Comparison of ENCODE assay signal across 8 mouse cellular contexts in genomic region chr11:53430300-53430669, GRCm38 (mm10). TPM values are rescaled to one million over a fixed set of nuclear protein-coding genes. Genes with fewer than 3 reads are reported as not detected.
A peak's percentile ranks its signal among the peaks of the same experiment; 100 is the strongest.
DNase-seq lines count a peak whose midpoint lies in the region; ATAC-seq and TF ChIP-seq lines count a peak whose summit lies in the region.

No protein-coding gene starts in this region.

- H3K4me2 ChIP-seq in heart, postnatal 0 days (ENCODE audit: low read depth, low read length) = peak overlapping the region; percentile 84
- H3K4me2 ChIP-seq in forebrain, embryonic 11.5 days (ENCODE audit: low read depth, low read length, severe bottlenecking) = peak overlapping the region; percentile 85
- H3K4me2 ChIP-seq in liver, embryonic 13.5 days = peak overlapping the region; percentile 85
- peak overlapping the region; percentile 66 for H3K4me2 ChIP-seq in stomach, embryonic 16.5 days (ENCODE audit: low read depth, low read length)

- no peak for TF ChIP-seq EP300 in heart, postnatal 0 days (IDR thresholded peaks at IDR 0.05; ENCODE audit: low read depth)
- no peak for TF ChIP-seq EP300 in MEL (IDR thresholded peaks at IDR 0.05; ENCODE audit: low read depth in 1 of 2, low read length in 2 of 2)

- H3K27me3 ChIP-seq in heart, postnatal 0 days (ENCODE audit: control insufficient read depth, insufficient read depth, low read length) = no peaks in the 10 kb centered on the region
- H3K27me3 ChIP-seq in MEL (ENCODE audit: control insufficient read depth in 1 of 2, insufficient read depth in 2 of 2, low read length in 2 of 2) = no peaks in the 10 kb centered on the region
- no peaks in the 10 kb centered on the region for H3K27me3 ChIP-seq in forebrain, embryonic 11.5 days (ENCODE audit: control insufficient read depth, insufficient read depth, low read length)
- H3K27me3 ChIP-seq in liver, embryonic 13.5 days = no peaks in the 10 kb centered on the region
- no peaks in the 10 kb centered on the region for H3K27me3 ChIP-seq in stomach, embryonic 16.5 days (ENCODE audit: control insufficient read depth, insufficient read depth, low read length)

- H3K36me3 ChIP-seq in heart, postnatal 0 days (replicated peaks; ENCODE audit: control insufficient read depth, insufficient read depth, low read length) = peaks cover 7% of the 10 kb centered on the region
- peaks cover 7 to 30% of the 10 kb centered on the region in 2 experiments for H3K36me3 ChIP-seq in MEL (ENCODE audit: control insufficient read depth in 1 of 2, insufficient read depth in 2 of 2, low read length in 2 of 2)
- H3K36me3 ChIP-seq in forebrain, embryonic 11.5 days (ENCODE audit: control insufficient read depth, insufficient read depth, low read length) = no peaks in the 10 kb centered on the region; the same call in 1 of the 2 replicates
- H3K36me3 ChIP-seq in liver, embryonic 13.5 days = peaks cover 20% of the 10 kb centered on the region
- H3K36me3 ChIP-seq in stomach, embryonic 16.5 days (ENCODE audit: control insufficient read depth, insufficient read depth, low read length) = 0 out of 2 replicates have a peak, but pooled peaks cover 9% of the 10 kb centered on the region

- peak overlapping the region; percentile 88 for H3K9ac ChIP-seq in heart, postnatal 0 days (replicated peaks; ENCODE audit: low read depth, low read length)
- H3K9ac ChIP-seq in MEL (ENCODE audit: control insufficient read depth, low read depth, low read length, poor library complexity, severe bottlenecking) = peak overlapping the region; percentile 95
- H3K9ac ChIP-seq in forebrain, embryonic 11.5 days (ENCODE audit: low read length) = peak overlapping the region; percentile 86
- peak overlapping the region; percentile 89 for H3K9ac ChIP-seq in liver, embryonic 13.5 days
- peak overlapping the region; percentile 91 for H3K9ac ChIP-seq in stomach, embryonic 16.5 days (ENCODE audit: low read length)

- peak; percentile 16 for ATAC-seq in heart, postnatal 0 days (ENCODE audit: insufficient read depth, low read depth)
- ATAC-seq in forebrain, embryonic 11.5 days (replicated peaks; ENCODE audit: low FRiP score) = no peak
- peak; percentile 34 for ATAC-seq in liver, embryonic 13.5 days (ENCODE audit: low read depth)
- peak; percentile 8; the same call in 1 of the 2 replicates for ATAC-seq in stomach, embryonic 16.5 days (ENCODE audit: insufficient read depth, low FRiP score)

- no peak for TF ChIP-seq RAD21 in MEL (IDR thresholded peaks at IDR 0.05; ENCODE audit: low read depth, low read length)

- intact Hi-C loops in heart, postnatal 14 days (cut with DNase I) = no loop called here

- under 1% methylated on average over 34 of the region's 34 CpGs for WGBS in heart, postnatal 0 days
- WGBS in forebrain, embryonic 11.5 days = under 1% methylated on average over 34 of the region's 34 CpGs
- under 1% methylated on average over 34 of the region's 34 CpGs for WGBS in liver, embryonic 13.5 days (ENCODE audit: insufficient replicate concordance)
- WGBS in stomach, embryonic 16.5 days = under 1% methylated on average over 34 of the region's 34 CpGs

- TF ChIP-seq POLR2A in MEL (IDR thresholded peaks at IDR 0.05; ENCODE audit: control insufficient read depth in 1 of 2, insufficient read depth in 1 of 2, low read depth in 1 of 2, low read length in 2 of 2, poor library complexity in 1 of 2) = no peak

- TF ChIP-seq CTCF in heart, postnatal 0 days (IDR thresholded peaks at IDR 0.05; ENCODE audit: low read depth) = no peak
- no peak for TF ChIP-seq CTCF in MEL (IDR thresholded peaks at IDR 0.05 in 2 of 3, conservative IDR thresholded peaks at IDR 0.05 in 1 of 3; ENCODE audit: control insufficient read depth in 1 of 3, insufficient read depth in 1 of 3, low read depth in 2 of 3, low read length in 3 of 3, poor library complexity in 1 of 3, severe bottlenecking in 1 of 3)

- H3K4me1 ChIP-seq in heart, postnatal 0 days (ENCODE audit: control insufficient read depth, insufficient read depth) = no peaks in the 10 kb centered on the region
- H3K4me1 ChIP-seq in MEL (ENCODE audit: control insufficient read depth in 1 of 2, insufficient read depth in 2 of 2, low read length in 2 of 2) = peaks cover 8 to 30% of the 10 kb centered on the region in 2 experiments
- H3K4me1 ChIP-seq in forebrain, embryonic 11.5 days (replicated peaks; ENCODE audit: control insufficient read depth, insufficient read depth, low read length) = peaks cover 3% of the 10 kb centered on the region; the same call in 1 of the 2 replicates
- H3K4me1 ChIP-seq in liver, embryonic 13.5 days (replicated peaks) = peaks cover 54% of the 10 kb centered on the region
- peaks cover 12% of the 10 kb centered on the region for H3K4me1 ChIP-seq in stomach, embryonic 16.5 days (ENCODE audit: control insufficient read depth, insufficient read depth, low read length)

- no peaks in the 10 kb centered on the region for H3K9me3 ChIP-seq in heart, postnatal 0 days (replicated peaks; ENCODE audit: control insufficient read depth, low read length)
- no peaks in the 10 kb centered on the region for H3K9me3 ChIP-seq in MEL (replicated peaks; ENCODE audit: insufficient read depth, low read length)
- no peaks in the 10 kb centered on the region for H3K9me3 ChIP-seq in forebrain, embryonic 11.5 days (ENCODE audit: control insufficient read depth, low read length)
- H3K9me3 ChIP-seq in liver, embryonic 13.5 days (replicated peaks) = no peaks in the 10 kb centered on the region
- no peaks in the 10 kb centered on the region for H3K9me3 ChIP-seq in stomach, embryonic 16.5 days (replicated peaks; ENCODE audit: control insufficient read depth, low read length)

- H3K4me3 ChIP-seq in heart, postnatal 0 days (ENCODE audit: low read depth, low read length) = peak overlapping the region; percentile 79
- H3K4me3 ChIP-seq in MEL (ENCODE audit: control insufficient read depth in 1 of 2, insufficient read depth in 1 of 2, low read depth in 2 of 2, low read length in 2 of 2) = peak overlapping the region; percentile 89 to 94
- peak overlapping the region; percentile 97 for H3K4me3 ChIP-seq in forebrain, embryonic 11.5 days (ENCODE audit: low read depth, low read length)
- H3K4me3 ChIP-seq in liver, embryonic 13.5 days (replicated peaks) = peak overlapping the region; percentile 84
- peak overlapping the region; percentile 79 for H3K4me3 ChIP-seq in stomach, embryonic 16.5 days (replicated peaks; ENCODE audit: low read length)

- H3K27ac ChIP-seq in heart, postnatal 0 days (ENCODE audit: low read depth) = peak overlapping the region; percentile 93
- H3K27ac ChIP-seq in MEL (ENCODE audit: control insufficient read depth, low read depth, low read length) = peak overlapping the region; percentile 76
- H3K27ac ChIP-seq in forebrain, embryonic 11.5 days (ENCODE audit: low read depth, low read length) = no peak overlapping the region
- peak overlapping the region; percentile 88 for H3K27ac ChIP-seq in liver, embryonic 13.5 days
- peak overlapping the region; percentile 48; the same call in 1 of the 2 replicates for H3K27ac ChIP-seq in stomach, embryonic 16.5 days (ENCODE audit: low read length)

- H3K79me2 ChIP-seq in MEL (ENCODE audit: control insufficient read depth, insufficient read depth, low read length, poor library complexity) = peaks cover 14% of the 10 kb centered on the region

- DNase-seq in heart, postnatal 0 days (ENCODE audit: low spot score) = peak; percentile 19
- DNase-seq in heart, postnatal 14 days = no peak
- no peak for DNase-seq in MEL (ENCODE audit: low read depth, low spot score)
- DNase-seq in forebrain, embryonic 11.5 days (ENCODE audit: low spot score) = no peak
- no peak for DNase-seq in liver, embryonic 13.5 days
- DNase-seq in right cerebral cortex, postnatal 10 days (ENCODE audit: low spot score in 2 of 2) = no peak
- DNase-seq in urinary bladder, postnatal 4 days (ENCODE audit: low spot score in 2 of 2) = no peak

RNA-seq across cellular contexts. Expression of gene Uqcrq, which starts 0.3 kb away (rescaled TPM):
- 76.4 and 97.1 TPM in 2 replicates for total RNA-seq in heart, postnatal 0 days (2014; rRNA removed; ENCODE audit: low replicate concordance)
- 3,062 and 3,250 TPM in 2 replicates for polyA plus RNA-seq in heart, postnatal 0 days (2015; fragmentation: Nextera tagmentation; extraction: Ambion mirVana)
- 1,000 to 10,000 TPM; 2,370 to 2,434 TPM for total RNA-seq in heart, postnatal 14 days (2021)
- 72.4 and 85.3 TPM in 2 replicates for total RNA-seq in MEL (2012; rRNA removed)
- 1,000 to 10,000 TPM in 1 of 2 experiments, not detected in 1; 1,130 TPM for polyA plus RNA-seq in MEL (2012; ENCODE audit: insufficient read depth in 1 of 2, insufficient read length in 2 of 2, low read depth in 1 of 2, low replicate concordance in 2 of 2, missing spikeins in 1 of 2)
- 564 and 579 TPM in 2 replicates for polyA plus RNA-seq in forebrain, embryonic 11.5 days (2014; fragmentation: Nextera tagmentation; extraction: Ambion mirVana)
- 611 and 667 TPM in 2 replicates for polyA plus RNA-seq in liver, embryonic 13.5 days (2015; fragmentation: Nextera tagmentation; extraction: Ambion mirVana)
- 588 and 617 TPM in 2 replicates for polyA plus RNA-seq in stomach, embryonic 16.5 days (2015; fragmentation: Nextera tagmentation; extraction: Ambion mirVana)

RNA-seq across cellular contexts. Expression of gene Gdf9, which starts 0.5 kb away (rescaled TPM):
- total RNA-seq in heart, postnatal 0 days (2014; rRNA removed; ENCODE audit: low replicate concordance) = 0.08 and 0.95 TPM in 2 replicates
- 0.79 and 1.1 TPM in 2 replicates for polyA plus RNA-seq in heart, postnatal 0 days (2015; fragmentation: Nextera tagmentation; extraction: Ambion mirVana)
- under 1 TPM; 0.31 to 0.66 TPM for total RNA-seq in heart, postnatal 14 days (2021)
- 0.42 and 0.49 TPM in 2 replicates for total RNA-seq in MEL (2012; rRNA removed)
- under 1 TPM in 1 of 2 experiments, not detected in 1; 0.43 TPM for polyA plus RNA-seq in MEL (2012; ENCODE audit: insufficient read depth in 1 of 2, insufficient read length in 2 of 2, low read depth in 1 of 2, low replicate concordance in 2 of 2, missing spikeins in 1 of 2)
- polyA plus RNA-seq in forebrain, embryonic 11.5 days (2014; fragmentation: Nextera tagmentation; extraction: Ambion mirVana) = 1.2 and 1.4 TPM in 2 replicates
- 0.12 and 0.28 TPM in 2 replicates for polyA plus RNA-seq in liver, embryonic 13.5 days (2015; fragmentation: Nextera tagmentation; extraction: Ambion mirVana)
- 1.5 and 2.0 TPM in 2 replicates for polyA plus RNA-seq in stomach, embryonic 16.5 days (2015; fragmentation: Nextera tagmentation; extraction: Ambion mirVana)

RNA-seq across cellular contexts. Expression of gene Leap2, which starts 7.3 kb away (rescaled TPM):
- not detected in 2 replicates for total RNA-seq in heart, postnatal 0 days (2014; rRNA removed; ENCODE audit: low replicate concordance)
- polyA plus RNA-seq in heart, postnatal 0 days (2015; fragmentation: Nextera tagmentation; extraction: Ambion mirVana) = not detected in 2 replicates
- total RNA-seq in heart, postnatal 14 days (2021) = not detected
- not detected in 2 replicates for total RNA-seq in MEL (2012; rRNA removed)
- polyA plus RNA-seq in MEL (2012; ENCODE audit: insufficient read depth in 1 of 2, insufficient read length in 2 of 2, low read depth in 1 of 2, low replicate concordance in 2 of 2, missing spikeins in 1 of 2) = under 1 TPM in 1 of 2 experiments, not detected in 1; 0.24 TPM
- not detected in 2 replicates for polyA plus RNA-seq in forebrain, embryonic 11.5 days (2014; fragmentation: Nextera tagmentation; extraction: Ambion mirVana)
- 11.3 and 13.8 TPM in 2 replicates for polyA plus RNA-seq in liver, embryonic 13.5 days (2015; fragmentation: Nextera tagmentation; extraction: Ambion mirVana)
- polyA plus RNA-seq in stomach, embryonic 16.5 days (2015; fragmentation: Nextera tagmentation; extraction: Ambion mirVana) = 5.4 and 8.4 TPM in 2 replicates

RNA-seq across cellular contexts. Expression of gene Gm10447, which starts 26.6 kb away (rescaled TPM):
- total RNA-seq in heart, postnatal 0 days (2014; rRNA removed; ENCODE audit: low replicate concordance) = not detected in 2 replicates
- polyA plus RNA-seq in heart, postnatal 0 days (2015; fragmentation: Nextera tagmentation; extraction: Ambion mirVana) = 0.04 TPM in 1 of 2 replicates, not detected in the other
- not detected for total RNA-seq in heart, postnatal 14 days (2021)
- total RNA-seq in MEL (2012; rRNA removed) = not detected in 2 replicates
- polyA plus RNA-seq in MEL (2012; ENCODE audit: insufficient read depth in 1 of 2, insufficient read length in 2 of 2, low read depth in 1 of 2, low replicate concordance in 2 of 2, missing spikeins in 1 of 2) = not detected
- not detected in 2 replicates for polyA plus RNA-seq in forebrain, embryonic 11.5 days (2014; fragmentation: Nextera tagmentation; extraction: Ambion mirVana)
- 0.07 TPM in 2 replicates for polyA plus RNA-seq in liver, embryonic 13.5 days (2015; fragmentation: Nextera tagmentation; extraction: Ambion mirVana)
- polyA plus RNA-seq in stomach, embryonic 16.5 days (2015; fragmentation: Nextera tagmentation; extraction: Ambion mirVana) = 0.10 TPM in 2 replicates

RNA-seq across cellular contexts. Expression of gene Shroom1, which starts 26.7 kb away (rescaled TPM):
- total RNA-seq in heart, postnatal 0 days (2014; rRNA removed; ENCODE audit: low replicate concordance) = 1.4 and 2.9 TPM in 2 replicates
- 0.40 and 0.41 TPM in 2 replicates for polyA plus RNA-seq in heart, postnatal 0 days (2015; fragmentation: Nextera tagmentation; extraction: Ambion mirVana)
- under 1 TPM; 0.44 to 0.53 TPM for total RNA-seq in heart, postnatal 14 days (2021)
- not detected in 2 replicates for total RNA-seq in MEL (2012; rRNA removed)
- polyA plus RNA-seq in MEL (2012; ENCODE audit: insufficient read depth in 1 of 2, insufficient read length in 2 of 2, low read depth in 1 of 2, low replicate concordance in 2 of 2, missing spikeins in 1 of 2) = under 1 TPM in 1 of 2 experiments, not detected in 1; 0.19 TPM
- 1.1 and 1.8 TPM in 2 replicates for polyA plus RNA-seq in forebrain, embryonic 11.5 days (2014; fragmentation: Nextera tagmentation; extraction: Ambion mirVana)
- 1.5 and 1.6 TPM in 2 replicates for polyA plus RNA-seq in liver, embryonic 13.5 days (2015; fragmentation: Nextera tagmentation; extraction: Ambion mirVana)
- polyA plus RNA-seq in stomach, embryonic 16.5 days (2015; fragmentation: Nextera tagmentation; extraction: Ambion mirVana) = 1.8 TPM in 2 replicates
